In genomic region chr8:105951057-105951659, GRCm38 (mm10) we compare ENCODE assay signal across 10 mouse cellular contexts. TPM values are rescaled to one million over a fixed set of nuclear protein-coding genes. Genes with fewer than 3 reads are reported as not detected.
DNase-seq lines count a peak whose midpoint lies in the region; ATAC-seq lines count a peak whose summit lies in the region.
"Had no signal": no experiment of that assay in that cellular context is flagged by ENCODE, and none has a peak within 500 bp of the region (broad histone marks: within the 10 kb centered on the region; RNA-seq: fewer than 3 reads in every experiment).

No protein-coding gene starts in this region.

- H3K4me1 ChIP-seq in forebrain, embryonic 10.5 days, result peaks cover 14% of the 10 kb centered on the region
- H3K4me1 ChIP-seq in forebrain, embryonic 12.5 days, result no peaks in the 10 kb centered on the region
- peaks cover 11% of the 10 kb centered on the region for H3K4me1 ChIP-seq in forebrain, embryonic 16.5 days (replicated peaks; ENCODE audit: control insufficient read depth, insufficient read depth, low read length)
- peaks cover 9% of the 10 kb centered on the region; the same call in 1 of the 2 replicates for H3K4me1 ChIP-seq in intestine, embryonic 16.5 days (ENCODE audit: control insufficient read depth, insufficient read depth, low read length)

- no peak for ATAC-seq in forebrain, embryonic 12.5 days (ENCODE audit: low FRiP score)
- ATAC-seq in forebrain, embryonic 16.5 days, result peak; percentile 88
- ATAC-seq in intestine, embryonic 16.5 days, result peak; percentile 55

- DNase-seq in forebrain, embryonic 10.5 days (ENCODE audit: extremely low spot score, low spot score), result no peak
- peak; percentile 57 for DNase-seq in MN1 (ENCODE audit: low spot score)
- peak; percentile 34 to 72 for DNase-seq in lung, postnatal 4 days
- no peak for DNase-seq in urinary bladder, adult 18-20 months (ENCODE audit: low spot score in 2 of 2)
- no peak for DNase-seq in thymus, adult 18-20 months

- no peak overlapping the region for H3K9ac ChIP-seq in forebrain, embryonic 12.5 days
- H3K9ac ChIP-seq in forebrain, embryonic 16.5 days (replicated peaks; ENCODE audit: low read depth, low read length), result no peak overlapping the region
- no peak overlapping the region for H3K9ac ChIP-seq in intestine, embryonic 16.5 days (ENCODE audit: low read depth, low read length)

- H3K4me2 ChIP-seq in forebrain, embryonic 12.5 days, result no peak overlapping the region
- H3K4me2 ChIP-seq in forebrain, embryonic 16.5 days (ENCODE audit: low read length), result no peak overlapping the region
- H3K4me2 ChIP-seq in intestine, embryonic 16.5 days (ENCODE audit: low read depth, low read length), result no peak overlapping the region

- no peaks in the 10 kb centered on the region for H3K27me3 ChIP-seq in forebrain, embryonic 10.5 days (ENCODE audit: poor library complexity, severe bottlenecking)
- H3K27me3 ChIP-seq in forebrain, embryonic 12.5 days, result no peaks in the 10 kb centered on the region
- no peaks in the 10 kb centered on the region for H3K27me3 ChIP-seq in forebrain, embryonic 16.5 days (replicated peaks; ENCODE audit: control insufficient read depth, insufficient read depth, low read length)
- H3K27me3 ChIP-seq in intestine, embryonic 16.5 days (replicated peaks; ENCODE audit: control insufficient read depth, insufficient read depth, low read length), result no peaks in the 10 kb centered on the region
- H3K27me3 ChIP-seq: CH12.LX had no signal

- 57% methylated on average over 7 of the region's 7 CpGs for WGBS in forebrain, embryonic 10.5 days
- WGBS in forebrain, embryonic 12.5 days, result 65% methylated on average over 7 of the region's 7 CpGs
- 45% methylated on average over 7 of the region's 7 CpGs for WGBS in forebrain, embryonic 16.5 days
- 29% methylated on average over 7 of the region's 7 CpGs for WGBS in intestine, embryonic 16.5 days

- no peak overlapping the region for H3K4me3 ChIP-seq in forebrain, embryonic 10.5 days
- H3K4me3 ChIP-seq in forebrain, embryonic 12.5 days (replicated peaks), result no peak overlapping the region
- H3K4me3 ChIP-seq in forebrain, embryonic 16.5 days (replicated peaks; ENCODE audit: low read length), result no peak overlapping the region
- H3K4me3 ChIP-seq in intestine, embryonic 16.5 days (ENCODE audit: low read length), result no peak overlapping the region

- peaks cover 69% of the 10 kb centered on the region for H3K36me3 ChIP-seq in forebrain, embryonic 10.5 days (replicated peaks)
- no peaks in the 10 kb centered on the region for H3K36me3 ChIP-seq in forebrain, embryonic 12.5 days (replicated peaks)
- H3K36me3 ChIP-seq in forebrain, embryonic 16.5 days (ENCODE audit: control insufficient read depth, insufficient read depth), result no peaks in the 10 kb centered on the region
- H3K36me3 ChIP-seq in intestine, embryonic 16.5 days (ENCODE audit: control insufficient read depth, insufficient read depth, low read length), result peaks cover 10% of the 10 kb centered on the region; the same call in 1 of the 2 replicates

- 0 out of 2 replicates have a peak overlapping the region, but pooled peaks have one; percentile 13 for H3K27ac ChIP-seq in forebrain, embryonic 10.5 days
- no peak overlapping the region for H3K27ac ChIP-seq in forebrain, embryonic 12.5 days
- H3K27ac ChIP-seq in forebrain, embryonic 16.5 days (ENCODE audit: low read length), result peak overlapping the region; percentile 60
- H3K27ac ChIP-seq in intestine, embryonic 16.5 days (ENCODE audit: low read length), result no peak overlapping the region

- no peaks in the 10 kb centered on the region for H3K9me3 ChIP-seq in forebrain, embryonic 10.5 days
- no peaks in the 10 kb centered on the region for H3K9me3 ChIP-seq in forebrain, embryonic 12.5 days
- no peaks in the 10 kb centered on the region for H3K9me3 ChIP-seq in forebrain, embryonic 16.5 days (ENCODE audit: control insufficient read depth, low read length)
- no peaks in the 10 kb centered on the region for H3K9me3 ChIP-seq in intestine, embryonic 16.5 days (ENCODE audit: control insufficient read depth, low read length)

RNA-seq across cellular contexts. Expression of gene Lcat, which starts 8.0 kb away (rescaled TPM):
- polyA plus RNA-seq in forebrain, embryonic 10.5 days (2016; fragmentation: Nextera tagmentation; extraction: Ambion mirVana), result 0.76 and 1.4 TPM in 2 replicates
- polyA plus RNA-seq in forebrain, embryonic 12.5 days (2016; fragmentation: Nextera tagmentation; extraction: Ambion mirVana), result 0.54 and 0.56 TPM in 2 replicates
- 0.67 and 0.84 TPM in 2 replicates for polyA plus RNA-seq in forebrain, embryonic 16.5 days (2015; fragmentation: Nextera tagmentation; extraction: Ambion mirVana)
- 1.7 and 2.8 TPM in 2 replicates for polyA plus RNA-seq in intestine, embryonic 16.5 days (2015; fragmentation: Nextera tagmentation; extraction: Ambion mirVana)

RNA-seq across cellular contexts. Expression of gene Psmb10, which starts 12.9 kb away (rescaled TPM):
- polyA plus RNA-seq in forebrain, embryonic 10.5 days (2016; fragmentation: Nextera tagmentation; extraction: Ambion mirVana), result 28.9 and 31.5 TPM in 2 replicates
- polyA plus RNA-seq in forebrain, embryonic 12.5 days (2016; fragmentation: Nextera tagmentation; extraction: Ambion mirVana), result 18.9 and 22.8 TPM in 2 replicates
- polyA plus RNA-seq in forebrain, embryonic 16.5 days (2015; fragmentation: Nextera tagmentation; extraction: Ambion mirVana), result 30.5 and 44.8 TPM in 2 replicates
- polyA plus RNA-seq in intestine, embryonic 16.5 days (2015; fragmentation: Nextera tagmentation; extraction: Ambion mirVana), result 115 and 116 TPM in 2 replicates

RNA-seq across cellular contexts. Expression of gene Slc12a4, which starts 14.7 kb away (rescaled TPM):
- 14.9 and 17.8 TPM in 2 replicates for polyA plus RNA-seq in forebrain, embryonic 10.5 days (2016; fragmentation: Nextera tagmentation; extraction: Ambion mirVana)
- 12.0 and 13.0 TPM in 2 replicates for polyA plus RNA-seq in forebrain, embryonic 12.5 days (2016; fragmentation: Nextera tagmentation; extraction: Ambion mirVana)
- polyA plus RNA-seq in forebrain, embryonic 16.5 days (2015; fragmentation: Nextera tagmentation; extraction: Ambion mirVana), result 12.5 and 13.9 TPM in 2 replicates
- polyA plus RNA-seq in intestine, embryonic 16.5 days (2015; fragmentation: Nextera tagmentation; extraction: Ambion mirVana), result 19.4 and 21.8 TPM in 2 replicates

RNA-seq across cellular contexts. Expression of gene Ctrl, which starts 17.5 kb away (rescaled TPM):
- 1.5 and 2.1 TPM in 2 replicates for polyA plus RNA-seq in forebrain, embryonic 10.5 days (2016; fragmentation: Nextera tagmentation; extraction: Ambion mirVana)
- 2.4 and 3.0 TPM in 2 replicates for polyA plus RNA-seq in forebrain, embryonic 12.5 days (2016; fragmentation: Nextera tagmentation; extraction: Ambion mirVana)
- polyA plus RNA-seq in forebrain, embryonic 16.5 days (2015; fragmentation: Nextera tagmentation; extraction: Ambion mirVana), result 1.9 and 2.6 TPM in 2 replicates
- 3.1 and 6.2 TPM in 2 replicates for polyA plus RNA-seq in intestine, embryonic 16.5 days (2015; fragmentation: Nextera tagmentation; extraction: Ambion mirVana)

RNA-seq across cellular contexts. Expression of gene Dpep3, which starts 28.1 kb away (rescaled TPM):
- not detected in 2 replicates for polyA plus RNA-seq in forebrain, embryonic 10.5 days (2016; fragmentation: Nextera tagmentation; extraction: Ambion mirVana)
- polyA plus RNA-seq in forebrain, embryonic 12.5 days (2016; fragmentation: Nextera tagmentation; extraction: Ambion mirVana), result not detected in 2 replicates
- not detected in 2 replicates for polyA plus RNA-seq in forebrain, embryonic 16.5 days (2015; fragmentation: Nextera tagmentation; extraction: Ambion mirVana)
- not detected in 2 replicates for polyA plus RNA-seq in intestine, embryonic 16.5 days (2015; fragmentation: Nextera tagmentation; extraction: Ambion mirVana)
- polyA plus RNA-seq: liver, embryonic 16.5 days had no signal

Comparison
In these comparisons a context has a peak if more than half of its experiments do, and no peak if none do; other contexts are left out.
1. H3K27ac ChIP-seq: peak in forebrain, embryonic 10.5 days (single experiment) and forebrain, embryonic 16.5 days (single experiment); none in forebrain, embryonic 12.5 days (single experiment) and intestine, embryonic 16.5 days (single experiment).
2. DNase-seq: peak in MN1 (single experiment) and lung, postnatal 4 days (2 of 2); none in forebrain, embryonic 10.5 days (single experiment), urinary bladder, adult 18-20 months (0 of 2) and thymus, adult 18-20 months (0 of 2).